Mouse (Mus musculus) C2C12 (cell line): ENCODE measurements around the gene Mymk. TPM values are rescaled to one million over a fixed set of nuclear protein-coding genes. Genes with fewer than 3 reads are reported as not detected.

Source experiments
- H3K27me3 ChIP-seq: one replicate; pipeline ENCODE4 v1.6.1; 2011; ENCODE audit not compliant: control insufficient read depth, insufficient read depth, insufficient read length
- H3K36me3 ChIP-seq: one replicate; pipeline ENCODE4 v1.6.1; 2011; ENCODE audit not compliant: control insufficient read depth, insufficient read depth
- H3K4me3 ChIP-seq: one replicate; pipeline ENCODE4 v1.5.1; 2011; ENCODE audit warnings: mild to moderate bottlenecking, control low read depth; ENCODE audit not compliant: poor library complexity, insufficient read depth, severe bottlenecking
- H3K79me2 ChIP-seq: one replicate; pipeline ENCODE4 v1.6.1; 2011; ENCODE audit not compliant: control insufficient read depth, insufficient read depth
- H3K79me3 ChIP-seq: one replicate; pipeline ENCODE4 v1.6.1; 2011; ENCODE audit warnings: low read depth, control low read depth
- H3ac ChIP-seq: one replicate; pipeline ENCODE3; 2011; ENCODE audit warnings: low read depth; ENCODE audit not compliant: control insufficient read depth, insufficient read length
- CEBPB ChIP-seq: IDR thresholded peaks from one replicate; pipeline ENCODE4 v1.6.1; 2011; ENCODE audit warnings: low read depth, mild to moderate bottlenecking, control low read depth, moderate library complexity
- CTCF ChIP-seq: IDR thresholded peaks from one replicate; pipeline ENCODE4 v1.5.1; 2011; ENCODE audit not compliant: control insufficient read depth, insufficient read depth, insufficient read length
- FOSL1 ChIP-seq: IDR thresholded peaks from one replicate; pipeline ENCODE4 v1.8.0; 2011; ENCODE audit warnings: mild to moderate bottlenecking, low read length; ENCODE audit not compliant: poor library complexity, insufficient read depth, severe bottlenecking
- MAX ChIP-seq: IDR thresholded peaks from one replicate; pipeline ENCODE4 v1.6.1; 2011; ENCODE audit warnings: mild to moderate bottlenecking, control low read depth
- MYOD1 ChIP-seq: IDR thresholded peaks from one replicate; pipeline ENCODE4 v1.6.1; 2011; ENCODE audit warnings: low read depth; ENCODE audit not compliant: control insufficient read depth, insufficient read length
- MYOG ChIP-seq: IDR thresholded peaks from one replicate; pipeline ENCODE4 v1.6.1; 2011; ENCODE audit not compliant: control insufficient read depth, insufficient read length; ENCODE audit errors: extremely low read depth
- USF1 ChIP-seq: IDR thresholded peaks from one replicate; pipeline ENCODE4 v1.6.1; 2011; ENCODE audit warnings: low read depth, mild to moderate bottlenecking, control low read depth, moderate library complexity
- polyA plus RNA-seq: library from polyadenylated mRNA; unstranded; fragments of >200 nt; fragmentation: generic; extraction: Trizol; gene quantifications from one replicate; pipeline ENCODE4 v1.2.1, GENCODE M21; 2012; ENCODE audit warnings: missing spikeins

Gene Mymk
- polyA plus RNA-seq, 1 experiment = 3.8 TPM

- TF ChIP-seq FOSL1 (no peak), CTCF (no peak), USF1 (no peak), MAX (no peak), MYOD1 (no peak), CEBPB (no peak), MYOG (no peak)
- Histone ChIP-seq H3ac (no peak overlapping the region), H3K79me2 (no peaks in the 10 kb centered on the region), H3K36me3 (no peaks in the 10 kb centered on the region), H3K27me3 (peaks cover 63% of the 10 kb centered on the region), H3K79me3 (no peaks in the 10 kb centered on the region), H3K4me3 (no peak overlapping the region)
These were observed 25.8 kb downstream of the Mymk start for GRCm38 (mm10) chr2:27045979-27046770.

GRCm38 (mm10) chr2:27044641-27045040, 27.3 kb downstream of the Mymk start:
- H3K4me3 ChIP-seq = no peak overlapping the region
- peaks cover 70% of the 10 kb centered on the region for H3K27me3 ChIP-seq
- H3ac ChIP-seq = no peak overlapping the region
- no peaks in the 10 kb centered on the region for H3K36me3 ChIP-seq
- TF ChIP-seq MAX (no peak), MYOD1 (no peak), USF1 (no peak), CEBPB (no peak), CTCF (no peak), FOSL1 (no peak), MYOG (no peak)
- no peaks in the 10 kb centered on the region for H3K79me2 ChIP-seq
- no peaks in the 10 kb centered on the region for H3K79me3 ChIP-seq

- Histone ChIP-seq H3K36me3 (no peaks in the 10 kb centered on the region), H3K79me2 (no peaks in the 10 kb centered on the region), H3K4me3 (no peak overlapping the region), H3ac (no peak overlapping the region), H3K27me3 (peaks cover 65% of the 10 kb centered on the region), H3K79me3 (no peaks in the 10 kb centered on the region)
- TF ChIP-seq FOSL1 = no peak
- TF ChIP-seq MYOG = no peak
- no peak for TF ChIP-seq USF1
- no peak for TF ChIP-seq CEBPB
These were observed 27.8 kb downstream of the Mymk start for GRCm38 (mm10) chr2:27044166-27044565.

- H3K36me3 ChIP-seq = no peaks in the 10 kb centered on the region
- no peaks in the 10 kb centered on the region for H3K79me2 ChIP-seq
- no peak overlapping the region for H3K4me3 ChIP-seq
- TF ChIP-seq FOSL1 (no peak), CTCF (peak; percentile 88)
- H3ac ChIP-seq = no peak overlapping the region
- H3K79me3 ChIP-seq = no peaks in the 10 kb centered on the region
- H3K27me3 ChIP-seq = peaks cover 61% of the 10 kb centered on the region
These were observed 28.5 kb downstream of the Mymk start for GRCm38 (mm10) chr2:27043461-27043860.

GRCm38 (mm10) chr2:27042131-27042844, 29.7 kb downstream of the Mymk start:
- Histone ChIP-seq H3K27me3 (peaks cover 53% of the 10 kb centered on the region), H3ac (no peak overlapping the region), H3K79me2 (no peaks in the 10 kb centered on the region), H3K4me3 (no peak overlapping the region), H3K36me3 (no peaks in the 10 kb centered on the region), H3K79me3 (no peaks in the 10 kb centered on the region)
- TF ChIP-seq MYOG (no peak), FOSL1 (no peak), USF1 (no peak), CEBPB (no peak)

GRCm38 (mm10) chr2:27039286-27039685, 32.7 kb downstream of the Mymk start:
- Histone ChIP-seq H3K4me3 (no peak overlapping the region), H3K36me3 (no peaks in the 10 kb centered on the region), H3K79me3 (no peaks in the 10 kb centered on the region), H3K27me3 (peaks cover 30% of the 10 kb centered on the region), H3K79me2 (no peaks in the 10 kb centered on the region), H3ac (no peak overlapping the region)
- TF ChIP-seq USF1 = no peak
- TF ChIP-seq CTCF = peak; percentile 45
